Mouse (Mus musculus) mouse embryonic stem cell (cell line): ENCODE measurements around the gene Grin2c.

ENCODE experiments used
- in situ Hi-C, 2 experiments: fragments of 300-500 bp; cut with MboI; formaldehyde crosslinking; loops; 1 replicate in 1 of 2; 3 replicates in 1 of 2; pipeline ENCODE4 v1.14.3; 2019 to 2020; ENCODE audit warnings: low sequenced_read_pairs in 2 of 2, low pct_unique_long_range_greater_than_20kb in 1 of 2, mixed read lengths in 1 of 2; ENCODE audit not compliant: unreplicated experiment in 1 of 2

The Grin2c gene

GRCm38 (mm10) chr11:115247240-115247639, 19.8 kb downstream of the Grin2c start:
- in situ Hi-C loops, result no loop called here

- in situ Hi-C loops, result no loop called here
These were observed 20.7 kb downstream of the Grin2c start for GRCm38 (mm10) chr11:115246386-115246785.

GRCm38 (mm10) chr11:115244840-115245239, 22.2 kb downstream of the Grin2c start:
- in situ Hi-C loops, result no loop called here

- in situ Hi-C loops, result no loop called here
These were observed 23.3 kb downstream of the Grin2c start for GRCm38 (mm10) chr11:115243783-115244182.

- in situ Hi-C loops, result no loop called here
These were observed 24.3 kb downstream of the Grin2c start for GRCm38 (mm10) chr11:115242746-115243145.

- in situ Hi-C loops, result no loop called here
These were observed 25.6 kb downstream of the Grin2c start for GRCm38 (mm10) chr11:115241402-115241801.

- in situ Hi-C loops, result no loop called here
These were observed 30.5 kb downstream of the Grin2c start for GRCm38 (mm10) chr11:115236570-115236969.

GRCm38 (mm10) chr11:115234320-115235044, 32.6 kb downstream of the Grin2c start:
- in situ Hi-C loops, result no loop called here

- in situ Hi-C loops, result no loop called here
These were observed 33.3 kb downstream of the Grin2c start for GRCm38 (mm10) chr11:115233526-115234290.

GRCm38 (mm10) chr11:115232889-115233288, 34.2 kb downstream of the Grin2c start:
- in situ Hi-C loops, result no loop called here

GRCm38 (mm10) chr11:115231924-115232323, 35.1 kb downstream of the Grin2c start:
- in situ Hi-C loops, result no loop called here

- in situ Hi-C loops, result no loop called here
These were observed 35.7 kb downstream of the Grin2c start for GRCm38 (mm10) chr11:115231168-115231915.

- in situ Hi-C loops, result no loop called here
These were observed 37.8 kb downstream of the Grin2c start for GRCm38 (mm10) chr11:115229021-115229930.

GRCm38 (mm10) chr11:115228430-115228829, 38.6 kb downstream of the Grin2c start:
- in situ Hi-C loops, result no loop called here

GRCm38 (mm10) chr11:115227640-115228039, 39.4 kb downstream of the Grin2c start:
- in situ Hi-C loops, result no loop called here

- in situ Hi-C loops, result no loop called here
These were observed 40.1 kb downstream of the Grin2c start for GRCm38 (mm10) chr11:115226811-115227491.

GRCm38 (mm10) chr11:115225301-115225700, 41.7 kb downstream of the Grin2c start:
- in situ Hi-C loops, result no loop called here

GRCm38 (mm10) chr11:115224889-115225288, 42.2 kb downstream of the Grin2c start:
- in situ Hi-C loops, result no loop called here
